Mouse (Mus musculus): Measurements from ENCODE around the gene Vhl.
"Not testable (repeated sequence)": the region's sequence is repeated elsewhere in the genome, so short reads cannot be mapped to it uniquely, and the experiment has no call there.

The Vhl gene

DNA sequence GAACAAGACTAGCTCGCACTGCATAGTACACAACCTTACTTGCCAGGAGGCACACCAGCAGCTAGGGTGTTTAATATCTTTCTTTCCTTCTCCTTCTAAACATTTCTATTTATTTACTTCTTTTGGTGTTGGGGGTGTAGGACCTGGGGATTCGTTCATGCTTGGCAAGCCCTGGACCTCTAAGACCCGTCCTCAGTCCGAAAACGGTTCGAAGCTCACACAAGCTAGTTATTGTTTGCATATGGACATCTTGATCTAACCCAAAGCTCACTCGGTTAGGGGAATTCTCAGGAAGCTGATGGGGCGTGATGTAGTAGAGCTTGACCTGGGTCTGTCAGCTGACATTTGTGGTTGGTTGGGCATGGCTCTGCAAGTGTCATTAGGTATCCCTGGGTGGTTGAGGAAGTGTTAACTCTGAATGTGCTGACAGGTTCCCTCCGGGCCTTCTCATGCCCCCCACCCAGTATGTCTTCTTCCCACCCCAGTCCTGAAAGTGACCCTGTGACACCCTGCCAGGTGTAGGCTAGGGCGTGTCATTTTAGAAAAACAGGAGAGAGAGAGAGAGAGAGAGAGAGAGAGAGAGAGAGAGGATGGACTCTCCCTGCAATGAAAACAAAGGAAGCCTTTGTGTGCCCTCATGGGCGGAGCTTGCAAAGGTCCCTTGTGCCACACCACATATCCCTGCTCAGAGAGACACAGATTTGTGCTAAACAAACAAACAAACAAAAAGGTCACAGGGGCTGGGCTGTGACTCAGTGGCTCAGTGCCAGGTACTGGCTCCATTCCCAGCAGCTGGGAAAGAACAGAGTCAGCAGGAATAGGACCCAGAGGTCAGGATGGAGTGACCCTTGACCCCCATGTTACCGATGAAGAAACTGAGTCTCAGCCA is 37.8 kb downstream of the Vhl start:
- DNase-seq (ENCODE audit: low spot score) = no peak

DNA sequence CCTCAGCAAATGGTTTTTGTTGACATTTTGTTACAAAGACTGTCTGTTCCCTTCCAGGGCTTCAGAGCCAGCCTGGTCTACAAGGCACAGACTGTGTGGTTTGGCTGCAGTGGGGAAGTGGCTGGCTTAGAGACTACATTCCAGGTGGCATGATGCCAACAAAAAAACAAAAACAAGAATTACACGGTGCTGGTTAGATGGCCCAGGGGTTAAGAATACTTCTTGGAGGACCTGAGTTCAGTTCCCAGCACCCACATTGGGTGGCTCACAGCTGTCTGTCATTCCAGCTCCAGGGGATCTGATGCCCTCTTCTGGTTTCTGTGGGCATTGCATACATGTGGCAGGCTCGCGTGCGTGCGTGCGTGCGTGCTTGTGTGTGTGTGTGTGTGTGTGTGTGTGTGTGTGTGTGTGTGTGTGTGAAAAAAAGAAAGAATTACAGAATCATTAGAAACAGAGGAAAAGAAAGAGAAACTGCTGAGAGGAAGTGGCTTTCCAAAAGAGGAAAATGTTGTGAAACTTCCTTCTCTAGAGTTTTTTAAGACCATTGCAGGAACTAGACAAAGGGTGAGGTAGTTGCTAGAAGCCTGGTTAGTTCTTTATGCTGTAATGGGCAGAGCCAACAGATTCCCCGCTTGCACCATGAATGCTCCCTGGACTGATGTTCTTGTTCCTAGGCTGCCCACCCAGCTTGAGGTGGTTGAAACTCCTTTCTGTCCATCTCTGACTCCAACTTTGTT is 39.4 kb downstream of the Vhl start:
- DNase-seq (ENCODE audit: low spot score) = no peak

DNA sequence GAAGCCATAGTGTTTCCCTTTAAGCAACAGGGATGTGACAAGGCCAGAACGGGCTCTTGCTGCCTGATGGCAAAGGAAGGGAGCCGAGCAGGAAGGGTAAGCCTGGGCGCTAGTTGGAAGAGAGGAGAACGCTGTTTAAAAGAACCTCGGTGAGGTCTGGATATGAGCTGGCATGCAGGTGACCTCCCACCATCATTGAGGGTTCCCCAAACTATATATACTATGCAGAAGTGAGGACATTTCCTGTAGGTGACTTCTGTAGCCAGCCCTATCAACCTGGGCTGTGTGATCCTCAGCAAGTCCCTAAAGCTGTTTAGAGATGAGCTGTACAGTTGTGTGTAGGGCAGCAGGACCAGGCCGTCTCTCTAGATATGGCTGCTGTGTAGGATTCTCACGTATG is 40.5 kb downstream of the Vhl start:
- no peak for DNase-seq (ENCODE audit: low spot score)

DNA sequence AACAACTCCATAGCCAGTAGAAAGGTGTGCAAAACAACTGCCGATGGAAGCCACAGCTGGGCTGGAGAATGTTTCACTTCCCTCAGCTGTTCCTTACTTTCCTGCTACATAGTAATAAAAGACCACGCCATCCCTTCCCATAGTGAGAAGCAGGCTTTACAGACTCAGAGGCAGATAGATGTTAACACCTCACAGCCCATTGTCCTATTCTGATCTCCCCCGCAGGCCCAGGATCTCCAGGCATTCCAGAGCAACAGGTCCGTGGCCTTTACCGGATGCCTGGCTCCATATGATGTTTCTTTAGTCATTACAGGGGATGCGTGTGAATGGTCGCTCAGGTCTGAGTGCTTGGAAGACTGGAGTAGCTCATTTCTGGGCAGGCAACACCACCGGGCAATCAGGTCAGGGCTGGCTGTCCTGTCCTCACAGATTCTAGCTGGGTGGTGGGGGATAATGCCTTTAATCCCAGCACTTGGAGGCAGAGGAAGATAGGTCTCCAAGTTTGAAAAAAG is 43.9 kb downstream of the Vhl start:
- no peak for DNase-seq (ENCODE audit: low spot score)

DNA sequence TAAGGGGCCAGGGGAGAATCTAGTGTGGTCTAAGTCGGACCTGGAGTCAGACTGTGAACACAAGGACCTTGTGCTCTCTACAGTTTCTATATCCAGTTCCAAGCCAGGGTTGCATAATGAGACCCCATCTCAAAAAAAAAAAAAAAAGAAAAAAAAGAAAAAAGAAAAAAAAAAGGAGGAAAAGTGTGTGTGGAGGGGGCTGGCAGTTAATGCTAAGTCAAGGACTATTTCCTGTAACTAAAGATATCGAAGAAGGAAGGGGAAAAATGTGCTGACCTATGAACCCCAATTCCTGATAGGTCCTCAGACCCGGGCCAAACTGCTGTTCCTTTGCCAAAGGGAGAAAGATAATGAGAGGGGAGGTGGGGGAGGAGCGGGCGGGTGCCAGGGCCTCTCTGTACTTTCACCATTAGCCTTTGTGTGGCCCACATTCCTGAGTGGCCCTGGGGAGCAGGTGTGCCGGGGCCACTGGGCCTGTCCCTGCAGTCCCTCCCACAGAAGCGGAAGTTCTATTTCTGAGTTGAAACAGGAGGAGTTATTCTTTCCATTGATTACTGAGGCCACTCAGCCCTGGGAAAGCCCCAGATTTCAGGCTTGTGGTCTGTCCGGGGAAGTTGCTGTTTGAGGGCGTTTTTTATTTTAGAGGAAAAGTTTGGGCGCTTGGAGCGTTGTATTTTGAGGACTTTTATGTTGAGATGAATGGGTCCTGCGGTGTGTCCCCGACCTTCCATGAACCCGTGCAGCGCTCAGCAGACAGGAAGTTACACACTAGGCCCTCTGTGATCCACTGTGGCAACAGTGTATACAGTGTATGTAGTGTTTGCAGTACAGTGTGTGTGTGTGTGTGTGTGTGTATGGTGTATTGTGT is 44.8 kb downstream of the Vhl start:
- DNase-seq (ENCODE audit: low spot score) = no peak

DNA sequence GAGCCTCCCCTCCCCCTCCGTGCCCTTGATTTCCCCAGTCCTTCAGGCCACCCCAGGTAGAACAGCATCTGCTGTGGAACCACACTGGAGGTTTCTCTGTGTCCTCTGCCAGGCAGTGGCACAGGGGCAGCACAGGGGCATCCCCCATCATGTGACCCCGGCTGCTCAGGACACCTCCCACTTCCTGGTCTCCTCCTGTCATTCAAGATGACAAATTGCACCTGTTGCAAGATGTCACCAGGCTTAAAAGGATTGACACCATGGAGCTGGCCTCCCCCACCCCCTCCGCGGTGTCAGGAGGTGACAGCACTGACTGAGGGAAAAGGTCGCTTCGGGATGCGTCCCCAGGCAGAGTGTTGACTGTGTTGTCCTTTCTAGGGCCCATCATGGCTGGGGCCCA is 46.1 kb downstream of the Vhl start:
- DNase-seq (ENCODE audit: low spot score) = no peak

DNA sequence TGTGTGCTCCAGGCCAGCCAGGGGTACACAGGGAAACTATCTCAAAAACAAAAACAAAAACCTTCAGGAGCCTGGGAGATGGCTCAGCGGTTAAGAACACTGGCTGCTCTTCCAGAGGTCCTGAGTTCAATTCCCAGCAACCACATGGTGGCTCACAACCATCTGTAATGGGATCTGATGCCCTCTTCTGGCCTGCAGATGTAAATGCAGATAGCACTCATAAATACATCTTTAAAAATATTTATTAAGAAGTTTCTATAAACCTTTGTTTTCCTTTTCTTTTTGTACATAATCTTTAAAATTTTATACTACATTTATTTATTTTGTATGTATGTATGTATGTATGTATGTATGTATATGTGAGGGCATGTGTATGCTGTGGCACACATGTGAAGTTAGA is 48.3 kb downstream of the Vhl start:
- DNase-seq (ENCODE audit: low spot score) = not testable (repeated sequence)

DNA sequence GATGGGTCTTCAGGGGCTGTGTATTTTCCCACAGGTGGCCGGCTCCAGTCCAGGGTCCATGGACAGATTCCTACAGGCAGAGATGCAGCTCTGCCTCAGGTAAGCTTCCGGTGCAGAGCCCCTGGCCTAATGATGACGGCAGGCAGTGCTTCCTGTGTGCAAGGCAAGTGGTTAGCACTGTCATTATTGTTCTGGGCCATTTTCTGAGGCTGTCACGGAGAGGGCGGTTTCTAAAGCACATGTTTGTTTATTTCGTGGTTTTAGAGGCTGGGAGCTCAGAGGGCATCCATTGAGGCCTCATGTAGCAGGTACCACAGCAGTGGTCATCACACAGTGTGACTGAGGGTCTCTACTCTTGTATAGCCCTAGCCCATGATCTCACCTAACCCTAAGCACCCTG is 49.2 kb downstream of the Vhl start:
- no peak for DNase-seq (ENCODE audit: low spot score)

DNA sequence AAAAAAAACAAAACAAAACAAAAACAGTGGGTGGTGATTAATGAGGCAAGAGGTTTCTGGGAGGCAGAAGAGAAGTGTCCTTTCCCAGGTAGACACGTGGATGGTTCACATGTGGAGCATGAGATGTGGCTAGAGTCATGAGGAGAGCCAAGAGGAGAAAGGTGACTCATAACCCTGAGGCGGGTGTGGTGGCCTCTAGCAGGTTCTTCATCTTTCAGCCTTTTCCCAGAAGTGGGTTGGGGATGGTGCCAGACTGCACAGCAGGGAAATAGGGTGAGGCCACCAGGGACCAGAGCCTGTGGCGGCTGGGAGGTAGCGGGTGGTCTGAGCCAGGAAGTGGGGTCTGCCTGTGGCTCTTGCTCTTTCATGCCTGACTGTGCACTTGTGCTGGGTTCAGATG is 51.5 kb downstream of the Vhl start:
- no peak for DNase-seq (ENCODE audit: low spot score)

DNA sequence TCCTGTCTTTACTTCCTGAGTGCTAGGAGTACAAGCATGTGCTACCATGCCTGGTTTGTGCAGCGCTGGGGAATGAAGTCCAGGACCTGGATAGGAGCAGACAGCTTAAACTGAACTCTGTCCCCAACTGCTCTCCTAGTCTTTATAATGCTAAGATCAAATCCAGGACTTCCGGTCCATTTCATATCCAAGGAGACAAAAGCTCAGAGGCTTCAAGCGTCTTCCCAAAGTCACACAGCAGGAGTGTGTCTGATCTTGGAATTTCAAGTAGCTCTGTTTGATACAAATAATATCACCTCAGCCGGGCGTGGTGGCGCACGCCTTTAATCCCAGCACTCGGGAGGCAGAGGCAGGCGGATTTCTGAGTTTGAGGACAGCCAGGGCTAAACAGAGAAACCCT is 52.2 kb downstream of the Vhl start:
- no peak for DNase-seq (ENCODE audit: low spot score)

DNA sequence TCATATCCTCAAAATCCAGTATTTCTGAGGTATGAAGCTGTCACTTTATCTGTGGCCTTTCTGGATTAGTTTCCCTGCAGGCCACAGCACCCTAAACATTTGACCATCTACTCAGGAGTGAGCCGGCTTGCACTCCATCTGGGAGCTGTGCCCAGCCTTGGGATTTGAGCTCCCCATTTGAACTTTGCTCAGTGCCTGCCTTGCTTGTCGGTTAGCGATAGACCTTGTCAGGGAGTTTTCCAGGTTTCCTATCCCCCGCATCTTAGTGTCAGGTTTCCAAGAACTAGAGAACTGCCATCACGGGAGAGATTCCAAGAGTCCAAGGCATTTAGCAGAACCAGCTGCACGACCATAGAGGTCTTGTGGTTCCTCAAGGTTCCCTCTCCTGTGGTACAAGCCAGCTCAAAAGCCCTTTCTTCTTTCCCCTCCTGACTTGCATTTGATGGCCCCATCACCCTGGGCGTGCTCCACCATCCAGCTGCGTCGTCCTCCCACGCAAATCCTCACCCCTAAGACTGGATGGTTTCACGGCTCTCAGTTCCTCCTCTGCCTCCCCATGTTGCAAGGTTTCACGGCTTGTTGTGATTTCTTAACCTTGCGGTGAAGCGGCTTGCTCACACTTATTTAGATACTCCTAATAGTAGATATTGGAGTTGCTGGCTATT is 53.4 kb downstream of the Vhl start:
- no peak for DNase-seq (ENCODE audit: low spot score)

DNA sequence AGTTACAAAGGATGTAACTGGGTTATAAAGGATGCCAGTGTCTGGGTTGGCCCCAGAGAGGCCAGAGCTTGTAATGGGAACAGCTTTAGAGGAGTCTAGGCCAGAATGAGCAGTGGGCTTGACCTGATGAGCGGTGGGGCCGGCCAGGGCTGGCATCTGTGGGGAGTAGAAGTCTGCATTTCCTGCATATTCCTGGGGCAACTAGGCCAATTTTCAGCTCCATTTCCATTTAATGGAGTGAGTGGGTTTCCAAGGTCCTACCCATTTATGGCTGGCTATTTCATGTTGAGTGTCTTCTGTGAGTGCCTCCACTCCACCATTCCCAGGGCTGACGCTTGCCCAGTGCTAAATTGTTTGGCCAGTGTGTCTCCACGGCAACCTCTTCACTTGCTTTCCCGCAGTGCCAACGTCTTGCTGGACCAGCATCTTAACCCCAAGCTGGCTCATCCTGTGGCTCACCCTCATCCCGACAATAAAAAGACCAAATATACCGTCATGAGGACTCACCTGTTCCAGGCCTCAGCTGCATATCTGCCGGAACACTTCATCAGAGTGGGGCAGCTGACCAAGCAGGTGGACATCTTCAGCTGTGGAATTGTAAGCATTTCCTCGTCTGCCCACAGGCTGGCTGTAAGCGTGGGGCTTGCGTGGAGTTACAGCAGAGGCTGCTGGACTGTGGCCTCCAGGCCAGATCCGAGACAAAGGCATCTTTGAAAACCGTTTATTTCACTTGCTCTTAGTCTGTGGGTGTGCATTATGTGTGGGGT is 54.7 kb downstream of the Vhl start:
- DNase-seq (ENCODE audit: low spot score) = no peak

DNA sequence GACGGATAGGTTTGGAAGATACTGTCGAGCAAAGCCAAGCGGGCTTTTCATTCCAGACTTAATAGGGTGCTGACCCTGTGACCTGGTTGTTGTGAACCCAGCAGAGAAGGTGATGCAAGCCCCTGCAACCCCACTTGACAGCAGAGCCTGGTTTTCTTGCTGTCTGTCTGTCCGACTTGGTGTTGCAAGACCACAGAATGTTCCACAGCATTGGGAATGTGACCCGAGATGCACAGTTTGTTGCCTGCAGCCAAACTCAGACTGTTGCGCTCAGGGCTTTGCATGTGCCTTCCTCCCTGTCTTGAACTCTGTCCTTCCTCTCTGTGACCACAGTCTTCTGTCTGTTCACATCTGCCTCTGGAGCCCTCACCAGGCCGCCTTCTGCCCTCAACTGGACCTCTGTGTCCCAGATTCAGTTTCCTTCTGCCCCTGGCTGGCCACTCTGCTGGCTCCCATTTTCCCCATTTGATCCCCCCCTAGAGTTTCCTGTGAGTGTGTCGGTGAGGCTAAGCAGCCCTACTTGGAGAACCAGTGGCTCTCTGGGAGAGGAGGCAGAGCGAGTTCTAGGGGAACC is 56.3 kb downstream of the Vhl start:
- no peak for DNase-seq (ENCODE audit: low spot score)
